Mouse (Mus musculus) retina, postnatal 1 day (tissue): ENCODE data around the gene Abcf1.

Source experiments
- DNase-seq: peaks from one replicate; pipeline ENCODE4 v3.0.0-alpha.2; 2012

Abcf1 gene

GRCm38 (mm10) chr17:35918276-35919059 is 51.1 kb downstream of the Abcf1 start:
- DNase-seq = peak; percentile 85

- peak; percentile 96 for DNase-seq
These were observed 51.9 kb downstream of the Abcf1 start for GRCm38 (mm10) chr17:35917463-35918251.

GRCm38 (mm10) chr17:35917143-35917462 is 52.5 kb downstream of the Abcf1 start:
- no peak for DNase-seq

GRCm38 (mm10) chr17:35916297-35917142 is 53.0 kb downstream of the Abcf1 start, which contains the start of the genes Mrps18b and Ppp1r10:
TSS of gene Mrps18b (minus strand) at chr17:35916389.
TSS of gene Ppp1r10 (plus strand) at chr17:35916434.
- DNase-seq = peak; percentile 100

GRCm38 (mm10) chr17:35915538-35916296 is 53.8 kb downstream of the Abcf1 start:
- peak; percentile 12 for DNase-seq

GRCm38 (mm10) chr17:35914975-35915374 is 54.6 kb downstream of the Abcf1 start:
- DNase-seq = no peak

GRCm38 (mm10) chr17:35909919-35910369 is 59.6 kb downstream of the Abcf1 start, which contains the start of gene Atat1:
TSS of gene Atat1 (minus strand) at chr17:35910075.
- DNase-seq = peak; percentile 96

GRCm38 (mm10) chr17:35909186-35909918 is 60.2 kb downstream of the Abcf1 start:
- no peak for DNase-seq

- no peak for DNase-seq
These were observed 62.0 kb downstream of the Abcf1 start for GRCm38 (mm10) chr17:35907609-35908008.
